Mouse (Mus musculus) activated CD4-positive, CD25-positive, alpha-beta regulatory T cell (primary cell): ENCODE measurements around the gene Vmn2r95. TPM values are rescaled to one million over a fixed set of nuclear protein-coding genes. Genes with fewer than 3 reads are reported as not detected.

Experiments
- polyA plus RNA-seq, 2 experiments: library from polyadenylated mRNA; unstranded; fragments of 100-300 nt; shearing (Covaris generic); gene quantifications; one replicate each; pipeline ENCODE4 v1.2.1; 2017

Vmn2r95 gene
- polyA plus RNA-seq: under 1 TPM; 0.01 to 0.04 TPM

DNA sequence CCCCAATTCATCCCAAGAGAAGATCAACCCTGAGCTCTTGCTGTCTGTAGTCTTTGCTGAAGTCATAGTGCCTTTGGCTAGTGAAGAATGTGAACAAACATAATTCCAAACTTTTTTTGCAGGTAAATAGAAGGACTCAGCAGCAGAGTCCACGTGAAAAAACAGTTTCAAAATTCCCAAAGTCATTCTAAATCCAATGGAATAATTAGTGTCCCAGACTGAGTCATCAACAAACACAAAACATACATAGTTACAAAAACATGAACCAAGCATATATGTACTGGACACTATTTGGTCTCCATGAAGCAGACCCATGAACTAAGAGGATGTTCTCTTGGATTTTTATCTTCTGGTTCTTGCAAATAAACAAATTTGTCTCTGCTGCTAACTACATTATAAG lies at the start of gene Vmn2r95:
Gene Vmn2r95, plus strand, starts transcription at position 301 of the 400 bp plus-strand sequence.

Other genes starting within 250 kb of the Vmn2r95 start
- gene Vmn2r94, start 146.3 kb upstream of the Vmn2r95 start, polyA plus RNA-seq: under 1 TPM in 1 of 2 experiments, not detected in 1; 0.14 TPM
- under 1 TPM; 0.04 to 0.39 TPM for gene Vmn2r93, start 126.0 kb upstream of the Vmn2r95 start, polyA plus RNA-seq
- gene Vmn2r96, start 149.1 kb downstream of the Vmn2r95 start, polyA plus RNA-seq: 1 to 10 TPM in 1 of 2 experiments, under 1 TPM in 1; 0.37 to 1.1 TPM